Mouse (Mus musculus) gonadal fat pad, adult 2 months (tissue): Measurements from ENCODE around the gene Olfr1033. TPM values are rescaled to one million over a fixed set of nuclear protein-coding genes. Genes with fewer than 3 reads are reported as not detected.
"Not testable (repeated sequence)": the region's sequence is repeated elsewhere in the genome, so short reads cannot be mapped to it uniquely, and the experiment has no call there.

Experiments used
- DNase-seq: peaks from one replicate; pipeline ENCODE4 v3.0.0-alpha.2; 2012; ENCODE audit warnings: low read depth
- polyA plus RNA-seq: library from polyadenylated mRNA; depleted of rRNA; stranded (reverse); fragments of >200 nt; gene quantifications from 2 replicates; pipeline ENCODE4 v1.2.3, GENCODE M21; 2012; rRNA removed

Gene Olfr1033
- polyA plus RNA-seq, result 0.61 and 1.0 TPM in 2 replicates

- DNase-seq, result not testable (repeated sequence)
Observed at GRCm38 (mm10) chr2:86020406-86020805, at the start of gene Olfr1033. Olfr1033 (plus strand) TSS chr2:86020633.

- DNase-seq, result no peak
Observed at GRCm38 (mm10) chr2:85973595-85973994, 46.8 kb upstream of the Olfr1033 start, which contains the start of gene Olfr1029. Olfr1029 (plus strand) TSS chr2:85973895.

GRCm38 (mm10) chr2:85978976-85979375 lies 41.5 kb upstream of the Olfr1033 start, which contains the start of gene Olfr1030:
Olfr1030 (plus strand) TSS chr2:85979276.
- DNase-seq, result no peak

- no peak for DNase-seq
Observed at GRCm38 (mm10) chr2:85990004-85990403, 30.4 kb upstream of the Olfr1033 start, which contains the start of gene Olfr1031. Olfr1031 (plus strand) TSS chr2:85990304.

DNA sequence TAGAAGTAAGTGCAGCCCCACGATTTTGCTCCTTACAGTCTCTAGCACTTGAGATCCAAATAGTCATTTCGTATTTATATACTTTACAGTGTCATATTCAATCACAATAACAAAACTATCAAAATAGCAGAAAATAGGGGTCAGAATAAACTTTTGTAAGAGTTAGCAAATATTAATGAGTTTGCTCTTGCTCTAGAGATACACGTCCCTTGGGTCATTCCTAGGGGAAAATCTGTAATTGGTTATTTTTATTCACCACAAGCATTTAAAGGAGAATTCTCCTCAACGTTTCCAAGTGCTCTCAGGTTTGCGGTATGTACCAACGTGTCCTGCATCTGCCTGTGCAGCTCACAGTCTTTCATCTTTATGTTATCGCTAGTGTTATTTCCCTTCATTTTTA lies 15.2 kb upstream of the Olfr1033 start, which contains the start of gene Olfr1032:
TSS of gene Olfr1032 (plus strand) at position 301 of the 400 bp plus-strand sequence.
- DNase-seq, result no peak

DNA sequence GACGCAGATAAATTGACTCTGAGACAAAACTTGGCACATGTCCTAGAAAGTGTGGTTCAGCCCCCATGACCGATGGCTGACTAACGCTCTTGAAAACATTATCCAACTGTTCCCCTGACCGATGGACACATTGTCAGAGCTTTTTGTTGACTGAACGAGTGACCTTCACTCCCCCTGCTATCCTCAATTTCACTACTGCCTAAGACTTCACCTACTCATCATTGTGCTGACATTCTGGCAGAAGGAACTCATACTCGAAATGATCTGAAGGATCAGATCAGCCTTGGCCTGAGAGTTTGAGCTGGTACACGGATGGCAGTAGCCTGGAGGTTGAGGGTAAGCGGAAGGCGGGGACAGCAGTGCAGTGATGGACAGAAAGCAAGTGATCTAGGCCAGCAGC lies 1.1 kb downstream of the Olfr1033 start:
- DNase-seq, result not testable (repeated sequence)

DNA sequence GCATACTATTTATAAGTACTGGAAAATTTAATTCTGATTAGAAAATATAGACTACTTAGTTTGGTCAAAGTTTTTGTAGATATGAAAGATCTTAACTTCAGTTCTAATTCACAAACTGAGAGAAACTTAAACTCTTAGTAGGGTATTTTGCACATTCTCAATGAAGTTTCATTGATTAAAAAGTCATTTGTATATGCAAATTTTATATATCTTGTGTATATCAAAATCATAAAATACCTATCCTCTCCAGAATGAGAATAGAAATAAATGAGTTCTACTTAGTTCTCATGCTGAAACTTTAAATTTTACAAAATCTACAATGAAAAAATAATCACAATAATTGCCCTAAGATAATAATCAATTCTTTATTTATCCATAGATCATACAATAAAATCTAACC lies 25.1 kb downstream of the Olfr1033 start, which contains the start of gene Olfr1034:
TSS of gene Olfr1034 (plus strand) at position 301 of the 400 bp plus-strand sequence.
- DNase-seq, result no peak

DNA sequence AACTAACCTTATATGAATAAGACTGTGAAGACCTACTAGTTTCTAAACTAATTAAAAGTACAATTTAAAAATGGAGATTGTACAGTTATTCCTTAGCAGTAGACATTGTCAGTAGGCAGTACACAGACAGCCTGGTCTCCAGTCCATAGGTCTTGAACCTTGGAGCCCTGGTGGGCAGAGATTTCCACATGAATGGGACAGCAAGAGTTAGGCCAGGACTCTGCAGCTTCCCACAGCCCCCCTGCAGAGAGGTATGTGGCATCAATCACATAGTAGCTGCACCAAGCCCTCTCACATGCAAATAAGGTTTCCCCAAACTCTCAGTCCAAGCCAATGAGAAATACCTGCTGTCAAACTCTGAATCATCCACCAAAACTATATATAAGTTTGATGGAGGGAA lies 30.3 kb downstream of the Olfr1033 start:
- DNase-seq, result not testable (repeated sequence)

DNA sequence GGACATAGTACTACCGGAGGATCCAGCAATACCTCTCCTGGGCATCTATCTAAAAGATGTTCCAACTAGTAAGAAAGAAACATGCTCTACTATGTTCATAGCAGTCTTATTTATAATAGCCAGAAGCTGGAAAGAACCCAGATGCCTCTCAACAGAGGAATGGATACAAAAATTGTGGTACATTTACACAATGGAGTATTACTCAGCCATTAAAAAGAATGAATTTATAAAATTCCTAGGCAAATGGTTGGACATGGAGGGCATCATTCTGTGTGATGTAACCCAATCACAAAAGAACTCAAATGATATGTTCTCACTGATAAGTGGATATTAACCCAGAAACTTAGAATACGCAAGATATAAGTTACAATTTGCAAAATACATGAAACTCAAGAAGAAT lies 43.3 kb downstream of the Olfr1033 start:
- not testable (repeated sequence) for DNase-seq

- DNase-seq, result no peak
Observed at GRCm38 (mm10) chr2:86070189-86070588, 49.8 kb downstream of the Olfr1033 start.

- DNase-seq, result not testable (repeated sequence)
Observed at GRCm38 (mm10) chr2:86073692-86074091, 53.3 kb downstream of the Olfr1033 start, which contains the start of gene Olfr1036. Olfr1036 (plus strand) TSS chr2:86073992.

GRCm38 (mm10) chr2:86080478-86080877 lies 60.0 kb downstream of the Olfr1033 start:
- not testable (repeated sequence) for DNase-seq

DNA sequence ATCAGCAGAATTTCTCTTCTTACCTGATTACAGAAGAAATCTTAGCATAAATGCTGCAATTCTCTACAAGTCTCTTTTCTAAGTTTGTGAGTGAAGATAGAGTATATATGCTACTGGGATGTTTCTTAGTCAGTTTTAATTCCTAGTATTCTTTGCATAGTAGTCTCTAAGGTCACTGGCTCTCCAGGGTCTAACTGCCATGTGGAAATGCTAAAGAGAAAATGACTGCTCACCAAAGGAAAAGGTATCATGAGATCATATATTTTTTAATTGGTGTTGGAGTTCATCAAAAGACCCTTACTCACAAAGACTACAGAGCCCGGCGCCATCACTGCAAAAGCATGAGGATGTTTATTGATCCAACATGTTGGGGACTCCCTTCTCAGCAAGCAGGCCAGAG lies 66.9 kb downstream of the Olfr1033 start, which contains the start of gene Olfr1037:
TSS of gene Olfr1037 (minus strand) at position 101 of the 400 bp plus-strand sequence.
- DNase-seq, result no peak

Other genes starting within 250 kb of the Olfr1033 start
- not detected in 2 replicates for gene Olfr1014, start 247.9 kb upstream of the Olfr1033 start, polyA plus RNA-seq
- not detected in 2 replicates for gene Olfr1015, start 238.6 kb upstream of the Olfr1033 start, polyA plus RNA-seq
- gene Olfr1016, start 218.1 kb upstream of the Olfr1033 start, polyA plus RNA-seq, result not detected in 2 replicates
- not detected in 2 replicates for gene Olfr1018, start 202.2 kb upstream of the Olfr1033 start, polyA plus RNA-seq
- not detected in 2 replicates for gene Olfr1019, start 175.2 kb upstream of the Olfr1033 start, polyA plus RNA-seq
- not detected in 2 replicates for gene Olfr1020, start 173.6 kb upstream of the Olfr1033 start, polyA plus RNA-seq
- not detected in 2 replicates for gene Olfr1022, start 152.0 kb upstream of the Olfr1033 start, polyA plus RNA-seq
- not detected in 2 replicates for gene Olfr1023, start 135.0 kb upstream of the Olfr1033 start, polyA plus RNA-seq
- gene Olfr1024, start 115.6 kb upstream of the Olfr1033 start, polyA plus RNA-seq, result not detected in 2 replicates
- gene Olfr1025-ps1, start 105.4 kb upstream of the Olfr1033 start, polyA plus RNA-seq, result not detected in 2 replicates
- not detected in 2 replicates for gene Olfr1026, start 99.1 kb upstream of the Olfr1033 start, polyA plus RNA-seq
- gene Olfr1028, start 70.2 kb upstream of the Olfr1033 start, polyA plus RNA-seq, result not detected in 2 replicates
- gene Olfr1029, start 46.7 kb upstream of the Olfr1033 start, polyA plus RNA-seq, result not detected in 2 replicates
- gene Olfr1030, start 41.4 kb upstream of the Olfr1033 start, polyA plus RNA-seq, result not detected in 2 replicates
- not detected in 2 replicates for gene Olfr1031, start 30.3 kb upstream of the Olfr1033 start, polyA plus RNA-seq
- not detected in 2 replicates for gene Olfr1032, start 15.1 kb upstream of the Olfr1033 start, polyA plus RNA-seq
- 0.13 and 0.14 TPM in 2 replicates for gene Olfr1034, start 25.2 kb downstream of the Olfr1033 start, polyA plus RNA-seq
- not detected in 2 replicates for gene Olfr1036, start 53.4 kb downstream of the Olfr1033 start, polyA plus RNA-seq
- gene Olfr1037, start 66.8 kb downstream of the Olfr1033 start, polyA plus RNA-seq, result not detected in 2 replicates
- gene Olfr1039, start 115.3 kb downstream of the Olfr1033 start, polyA plus RNA-seq, result 0.03 TPM in 1 of 2 replicates, not detected in the other
- not detected in 2 replicates for gene Olfr1040, start 126.1 kb downstream of the Olfr1033 start, polyA plus RNA-seq
- gene Olfr1042, start 141.2 kb downstream of the Olfr1033 start, polyA plus RNA-seq, result not detected in 2 replicates
- not detected in 2 replicates for gene Olfr1043, start 146.9 kb downstream of the Olfr1033 start, polyA plus RNA-seq
- gene Olfr1044, start 157.2 kb downstream of the Olfr1033 start, polyA plus RNA-seq, result not detected in 2 replicates
- gene Olfr52, start 165.1 kb downstream of the Olfr1033 start, polyA plus RNA-seq, result not detected in 2 replicates
- gene Olfr1045, start 182.4 kb downstream of the Olfr1033 start, polyA plus RNA-seq, result not detected in 2 replicates
- gene Olfr1046, start 198.7 kb downstream of the Olfr1033 start, polyA plus RNA-seq, result not detected in 2 replicates
- gene Olfr1047, start 210.8 kb downstream of the Olfr1033 start, polyA plus RNA-seq, result not detected in 2 replicates
- gene Olfr1048, start 219.7 kb downstream of the Olfr1033 start, polyA plus RNA-seq, result not detected in 2 replicates
- gene Olfr1049, start 237.7 kb downstream of the Olfr1033 start, polyA plus RNA-seq, result not detected in 2 replicates